Mouse (Mus musculus) gastrocnemius, adult 8-10 months (tissue): ENCODE measurements at regions not wholly inside any gene's neighbourhood (a gene's known extent, or its start where the extent isn't known, plus 50 kb on each side); places are given as distances from the start of the nearest gene placed in this dataset.
A peak's percentile ranks its signal among the peaks of the same experiment; 100 is the strongest.

Experiments
- DNase-seq, 2 experiments: peaks; one replicate each; pipeline ENCODE4 v3.0.0; 2022; ENCODE audit warnings: low spot score in 2 of 2

DNA sequence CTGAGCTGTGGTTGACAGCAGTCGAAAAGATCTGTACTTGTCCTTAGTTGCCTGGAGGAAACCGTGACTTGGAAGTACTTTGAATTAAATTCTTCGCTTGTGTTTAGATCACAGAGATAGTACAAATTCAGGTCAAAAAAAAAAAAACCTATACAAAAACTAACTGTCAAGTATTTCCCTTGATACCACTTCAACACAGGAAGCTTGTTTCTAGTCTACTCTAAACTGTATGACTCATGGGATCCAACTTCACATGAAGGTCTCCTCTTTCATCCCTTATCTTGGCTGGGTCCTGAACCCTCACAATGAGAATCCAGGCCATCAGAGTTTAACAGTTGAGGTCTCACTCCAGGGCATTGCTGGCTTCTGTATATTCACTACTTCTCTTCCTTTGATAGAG lies 54.8 kb downstream of the Tmem30b start:
- no peak for DNase-seq

DNA sequence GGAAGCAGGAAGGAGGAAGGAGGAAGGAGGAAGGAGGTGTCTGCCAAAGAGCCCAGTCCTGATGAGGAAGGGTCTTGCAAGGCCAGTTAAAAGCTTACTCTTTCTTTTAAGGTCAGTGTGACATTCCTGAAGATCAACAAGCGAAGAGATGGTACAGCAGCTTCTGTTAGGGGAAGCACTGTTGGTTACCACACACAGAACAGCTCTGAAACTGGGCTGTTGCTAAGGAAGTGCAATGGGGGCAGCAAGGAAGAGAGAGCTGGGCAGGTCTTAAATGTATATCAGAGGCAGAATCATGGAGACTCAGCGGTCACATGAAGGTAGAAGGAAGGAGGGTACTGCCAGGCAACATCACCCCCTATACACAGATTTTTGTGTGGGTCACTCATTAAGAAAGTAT lies 63.3 kb downstream of the Tmem30b start:
- DNase-seq: no peak

GRCm38 (mm10) chr12:73482275-73482674 lies 63.9 kb downstream of the Tmem30b start:
- DNase-seq: peak in 1 of 2 experiments; percentile 35

DNA sequence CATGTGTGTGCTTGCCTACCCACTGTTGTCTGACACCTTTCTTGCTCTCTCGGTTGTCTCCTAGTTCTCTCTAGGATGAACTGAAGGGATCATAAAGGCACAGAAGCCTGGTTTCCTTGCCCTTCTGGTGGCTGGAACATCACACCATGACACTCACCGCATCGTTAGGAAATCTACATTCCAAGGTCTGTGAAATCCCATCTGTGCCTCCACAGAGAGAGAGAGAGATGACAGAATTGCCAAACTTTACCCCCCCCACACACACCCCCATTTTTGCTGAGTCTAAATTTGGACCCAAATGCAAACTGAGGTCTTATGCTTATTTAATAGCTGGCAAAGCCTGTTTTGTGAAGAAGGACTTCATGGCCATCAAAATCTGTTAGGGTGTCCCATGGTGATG lies 64.5 kb downstream of the Tmem30b start:
- DNase-seq: no peak

- DNase-seq: peak in 1 of 2 experiments; percentile 25
Measured at GRCm38 (mm10) chr12:73481165-73481564, 65.0 kb downstream of the Tmem30b start.

DNA sequence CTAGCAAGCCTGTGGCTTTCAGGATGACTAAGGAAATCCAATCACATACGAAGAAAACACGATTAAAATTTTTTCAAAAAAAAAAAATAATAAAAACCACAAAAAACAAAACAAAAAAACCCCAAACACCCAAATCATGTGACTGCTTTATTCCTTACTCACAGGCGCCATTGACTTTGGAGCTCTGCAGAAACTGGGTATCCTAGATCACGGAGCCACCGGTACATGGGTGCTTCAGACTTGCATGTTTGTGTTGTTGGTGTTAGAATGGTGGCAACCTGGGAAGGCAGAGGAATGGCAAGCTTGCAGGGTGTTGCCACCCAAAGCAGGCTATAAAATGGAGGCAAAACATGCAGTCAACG lies 65.6 kb downstream of the Tmem30b start:
- no peak for DNase-seq

DNA sequence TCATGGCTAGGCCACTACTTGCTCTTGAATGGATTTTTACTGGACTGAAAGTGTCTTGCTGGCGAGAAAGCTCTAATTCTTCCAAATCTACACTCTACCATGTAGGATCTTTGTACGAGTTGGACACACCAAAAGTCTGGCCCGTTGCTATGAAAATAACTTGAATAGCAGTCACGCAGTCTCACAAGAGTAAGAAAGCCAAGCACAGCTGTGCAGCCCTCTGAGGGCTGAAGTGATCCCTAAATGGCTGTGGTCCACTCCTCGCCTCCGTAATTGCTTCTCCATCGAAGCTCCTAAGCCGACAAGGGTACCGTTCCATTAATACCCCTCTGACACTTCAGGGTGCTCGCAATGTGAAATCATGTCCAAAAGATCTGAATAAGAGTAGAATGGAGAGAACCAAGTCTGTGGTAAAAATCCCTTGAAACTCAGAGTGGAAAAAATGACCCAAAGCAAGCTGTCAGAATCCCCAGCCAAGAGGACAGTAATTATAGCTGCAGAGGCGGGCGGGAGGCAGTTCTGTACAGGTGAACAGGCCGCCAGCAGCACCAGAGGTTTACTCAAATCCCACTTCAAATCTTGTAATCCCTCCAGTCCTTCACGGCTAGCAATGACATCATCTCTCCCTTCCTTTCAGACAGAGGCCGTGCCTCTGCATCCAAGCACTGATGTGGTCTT lies 66.1 kb downstream of the Tmem30b start:
- DNase-seq: peak in 1 of 2 experiments; percentile 33

GRCm38 (mm10) chr12:73478641-73479040 lies 67.6 kb downstream of the Tmem30b start:
- DNase-seq: no peak

DNA sequence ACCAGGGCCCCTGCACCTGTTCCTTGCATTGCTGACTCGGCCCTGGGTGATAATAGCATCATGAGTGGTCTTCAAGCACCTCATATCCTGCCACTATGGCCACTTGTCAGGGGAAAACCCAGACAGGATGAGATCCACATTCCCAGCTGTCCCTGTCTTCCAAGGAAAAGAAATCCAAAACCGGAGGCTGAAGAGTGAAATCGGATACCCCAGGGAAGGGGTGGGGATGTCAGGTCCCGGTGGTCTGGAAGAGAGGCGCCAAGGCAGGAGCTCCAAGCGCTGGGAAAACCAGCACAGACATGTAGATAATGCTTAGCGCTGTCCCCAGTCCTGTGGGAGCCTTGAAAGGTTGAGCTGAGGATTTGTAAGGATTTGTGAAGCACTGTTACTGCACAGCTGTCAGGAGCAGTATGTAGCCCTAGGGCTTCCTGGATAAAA lies 69.8 kb downstream of the Tmem30b start:
- peak in 1 of 2 experiments; percentile 23 for DNase-seq

GRCm38 (mm10) chr12:73475774-73476173 lies 70.4 kb downstream of the Tmem30b start:
- DNase-seq: no peak

DNA sequence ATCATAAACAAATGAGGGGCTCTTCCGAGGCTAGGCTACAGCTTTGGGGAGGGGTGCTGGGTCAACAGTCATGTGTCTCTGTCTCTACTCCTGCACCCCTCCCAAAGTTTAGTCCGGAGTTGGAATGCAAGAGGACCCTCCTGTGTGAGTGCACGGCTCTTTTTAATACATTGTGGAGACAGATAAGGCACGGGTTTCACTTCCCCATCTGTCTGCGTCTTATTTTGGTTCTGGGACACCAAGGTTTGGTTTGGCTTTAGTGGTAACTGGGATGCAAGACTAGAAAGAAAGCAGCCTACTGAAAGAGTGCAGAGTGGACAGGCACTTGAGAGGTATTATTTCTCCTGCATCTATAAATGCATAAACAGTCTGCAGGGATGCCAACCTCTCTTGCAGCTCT lies 71.2 kb downstream of the Tmem30b start:
- DNase-seq: no peak

- DNase-seq: no peak
Measured at GRCm38 (mm10) chr12:73473111-73473510, 73.1 kb downstream of the Tmem30b start.

- DNase-seq: no peak
Measured at GRCm38 (mm10) chr12:73471966-73472365, 74.2 kb downstream of the Tmem30b start.

DNA sequence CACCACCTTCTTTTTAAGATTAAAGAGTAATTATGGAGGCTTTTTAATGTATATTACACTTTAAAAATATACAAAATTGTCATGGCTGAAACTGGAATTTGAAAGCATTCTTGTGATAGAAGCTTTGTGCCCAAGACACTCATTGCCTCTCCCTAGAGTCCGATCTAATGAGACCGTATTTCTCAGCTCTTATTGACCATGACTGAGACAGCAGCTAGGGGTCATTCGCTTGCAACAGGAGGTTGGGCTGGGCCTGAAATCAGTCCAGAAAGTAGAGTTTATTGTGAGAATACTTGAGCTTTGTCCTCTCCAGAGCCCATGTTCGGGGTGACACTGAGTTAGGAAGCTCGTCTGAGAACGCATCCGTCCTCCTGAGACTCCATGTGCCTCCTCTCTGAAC lies 79.7 kb downstream of the Tmem30b start:
- no peak for DNase-seq

GRCm38 (mm10) chr12:73465975-73466374 lies 80.2 kb downstream of the Tmem30b start:
- no peak for DNase-seq

DNA sequence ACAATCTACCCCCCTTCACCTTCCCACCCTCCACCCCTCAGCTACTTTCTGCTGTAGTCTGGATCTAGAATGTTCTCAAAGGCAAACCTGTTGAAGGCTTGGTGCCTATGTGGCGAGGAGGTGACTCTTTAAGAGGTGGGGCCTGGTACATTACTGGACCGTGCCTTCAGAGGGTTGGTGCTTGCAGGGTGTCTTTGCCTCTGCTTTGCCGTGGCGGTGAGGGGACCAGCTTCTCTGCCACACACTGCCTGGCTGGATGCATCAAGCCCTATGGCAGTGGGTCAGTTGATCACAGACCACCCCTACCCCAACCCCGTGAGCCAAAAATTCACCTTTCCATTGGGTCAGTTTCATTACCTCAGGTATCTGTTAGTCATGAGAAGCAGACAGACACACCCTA lies 81.9 kb downstream of the Tmem30b start:
- no peak for DNase-seq

GRCm38 (mm10) chr12:73462091-73462490 lies 84.1 kb downstream of the Tmem30b start:
- peak; percentile 79 to 89 for DNase-seq

DNA sequence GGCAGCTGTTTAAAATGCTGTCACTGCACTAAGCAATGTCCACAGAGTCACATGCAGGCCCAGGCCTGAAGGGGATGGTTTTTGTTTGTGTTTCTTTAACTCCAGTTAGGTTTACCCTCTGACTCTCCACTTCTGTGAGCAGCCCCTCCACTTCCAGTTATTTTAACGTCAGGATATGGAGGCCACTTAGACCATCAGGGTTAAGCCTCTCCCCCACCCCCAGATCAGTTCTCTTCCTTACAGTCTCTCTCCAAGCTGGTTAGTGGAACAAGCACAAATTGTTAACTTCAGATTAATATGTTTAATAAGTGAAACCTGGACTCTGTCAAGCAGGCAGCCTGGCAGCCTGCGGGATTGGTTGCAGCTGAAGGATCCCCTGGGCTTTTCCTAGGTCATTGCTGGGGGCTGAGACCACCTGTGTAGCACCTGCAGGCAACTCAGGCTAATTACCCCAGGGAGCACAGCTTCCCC lies 85.9 kb downstream of the Tmem30b start:
- DNase-seq: no peak

DNA sequence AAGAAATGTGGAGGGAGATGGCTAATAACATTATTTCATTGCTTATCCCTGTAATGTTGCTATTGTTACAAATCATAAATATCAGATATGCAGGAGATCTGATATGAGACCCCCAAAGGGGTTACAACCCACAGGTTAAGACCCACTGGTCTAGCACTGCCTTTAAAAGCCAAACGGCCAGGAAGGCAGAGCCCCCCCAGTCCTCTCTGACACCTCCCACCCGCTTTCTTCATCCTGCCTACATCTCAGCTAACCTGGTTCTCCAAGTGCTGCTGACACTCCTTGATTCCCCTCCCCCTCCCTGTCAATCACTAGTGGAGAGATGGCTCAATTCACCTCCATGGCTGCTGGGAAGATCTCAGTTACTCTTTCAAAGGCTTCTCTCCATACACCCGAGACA lies 94.9 kb downstream of the Tmem30b start:
- no peak for DNase-seq

DNA sequence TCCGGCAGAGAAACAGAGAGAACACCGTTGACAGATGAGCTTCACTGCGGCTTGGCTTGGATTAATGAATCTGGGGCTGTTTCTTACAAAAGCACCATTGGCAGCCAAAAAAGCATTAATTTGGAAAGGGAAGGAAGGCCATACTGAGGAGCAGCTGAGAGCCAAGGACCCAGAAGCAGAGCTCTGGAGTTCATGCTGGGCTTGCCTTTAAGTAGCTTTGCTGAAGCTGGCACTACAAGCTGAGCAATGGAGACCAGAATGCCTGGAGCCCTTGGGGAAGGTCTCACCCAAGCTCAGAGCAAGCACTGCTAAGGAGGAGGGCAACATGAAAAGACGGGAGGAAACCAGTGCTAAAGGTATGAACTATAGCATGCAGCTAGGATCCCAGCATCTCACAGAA lies 95.7 kb downstream of the Tmem30b start:
- no peak for DNase-seq

- no peak for DNase-seq
Measured at GRCm38 (mm10) chr12:73449911-73450520, 96.2 kb downstream of the Tmem30b start.

DNA sequence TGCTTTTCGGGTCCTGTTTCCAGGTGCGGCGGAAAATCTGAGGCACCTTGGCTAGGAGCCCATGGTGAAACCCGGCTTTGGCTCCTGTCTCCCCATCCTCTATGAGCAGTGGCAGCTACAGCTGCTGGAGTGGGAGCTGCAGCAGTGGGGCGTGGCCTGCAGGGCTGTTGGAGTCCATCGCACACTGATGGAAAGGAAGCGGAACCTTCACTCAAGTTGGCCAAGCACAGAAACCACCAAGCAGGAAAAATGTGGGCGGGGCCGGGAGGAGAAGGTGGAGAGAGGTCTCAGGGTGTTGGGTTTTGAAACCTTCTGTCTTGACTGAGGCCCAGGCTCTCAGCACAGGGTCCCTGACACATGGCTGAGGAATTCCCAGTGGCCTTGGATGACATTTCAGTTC lies 97.1 kb downstream of the Tmem30b start:
- peak; percentile 23 to 49 for DNase-seq

DNA sequence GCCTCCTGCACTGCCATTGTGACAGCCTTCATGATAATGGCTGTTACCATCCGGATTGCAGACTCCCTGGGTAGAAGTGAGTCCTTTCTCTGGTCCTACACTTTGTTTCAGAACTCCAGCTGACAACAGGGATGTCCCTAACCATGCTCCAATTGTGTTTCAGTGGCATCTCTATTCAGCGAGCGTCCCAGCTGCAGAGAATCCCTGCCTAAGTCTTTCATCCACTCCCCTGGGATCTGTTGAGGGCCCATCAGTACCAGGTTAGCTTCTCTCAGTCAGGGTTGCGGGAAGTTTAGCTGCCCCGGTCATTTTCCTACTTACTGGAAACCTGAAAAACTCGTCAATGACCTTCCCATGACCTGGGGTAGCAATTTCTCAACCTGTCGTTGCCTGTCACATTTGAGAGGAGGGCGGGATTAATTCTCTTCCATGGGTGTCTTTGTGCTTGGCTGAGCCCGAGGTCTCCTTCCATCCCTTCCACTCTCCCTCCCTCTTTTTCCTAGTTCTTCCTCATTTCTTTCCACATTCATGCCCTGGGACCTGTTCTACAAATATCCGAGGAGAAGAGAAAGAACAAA lies 97.7 kb downstream of the Tmem30b start:
- no peak for DNase-seq
